Mouse (Mus musculus): ENCODE measurements around the gene Kdm8.

- TF ChIP-seq CTCF (IDR thresholded peaks at IDR 0.05; ENCODE audit: control insufficient read depth, insufficient read depth, insufficient replicate concordance, low read depth, low read length) = no peak
- no peak for TF ChIP-seq POLR2A (IDR thresholded peaks at IDR 0.05; ENCODE audit: control insufficient read depth, low read depth, low read length)
These were observed 46.4 kb upstream of the Kdm8 start for GRCm38 (mm10) chr7:125398116-125398515.

All from testis, adult 2 months (tissue).